Comparison of ENCODE assay signal across 9 mouse cellular contexts in genomic region chr14:55214507-55214906, GRCm38 (mm10). TPM values are rescaled to one million over a fixed set of nuclear protein-coding genes. Genes with fewer than 3 reads are reported as not detected.
DNase-seq lines count a peak whose midpoint lies in the region.
"Had no signal": no experiment of that assay in that cellular context is flagged by ENCODE, and none has a peak within 500 bp of the region (broad histone marks: within the 10 kb centered on the region; RNA-seq: fewer than 3 reads in every experiment).

No protein-coding gene starts in this region.

- H3K27me3 ChIP-seq in heart, embryonic 10.5 days (ENCODE audit: insufficient read depth, poor library complexity, severe bottlenecking) = no peaks in the 10 kb centered on the region
- H3K27me3 ChIP-seq: embryonic facial prominence, embryonic 13.5 days had no signal

- peak; percentile 90 for DNase-seq in heart, adult 11 months
- DNase-seq in heart, embryonic 10.5 days (ENCODE audit: low spot score) = no peak
- DNase-seq in ovary, postnatal 14 days (ENCODE audit: low spot score) = peak; percentile 21
- no peak for DNase-seq in ovary, postnatal 10 days (ENCODE audit: low spot score)
- peak; percentile 45 for DNase-seq in c-Kit-positive CD71-positive TER-119-positive erythroid progenitor cells, embryonic 14.5 days (ENCODE audit: low spot score)
- DNase-seq in kidney, postnatal 10 days = peak; percentile 54
- DNase-seq in retina, adult 2 months (ENCODE audit: low read depth, low spot score) = peak; percentile 16
- no peak for DNase-seq in adipocyte (ENCODE audit: low spot score)

- H3K36me3 ChIP-seq in heart, embryonic 10.5 days = no peaks in the 10 kb centered on the region
- H3K36me3 ChIP-seq: embryonic facial prominence, embryonic 13.5 days had no signal

- H3K4me1 ChIP-seq in heart, embryonic 10.5 days = no peaks in the 10 kb centered on the region
- H3K4me1 ChIP-seq: embryonic facial prominence, embryonic 13.5 days had no signal

- H3K9me3 ChIP-seq in heart, embryonic 10.5 days = no peaks in the 10 kb centered on the region
- H3K9me3 ChIP-seq: embryonic facial prominence, embryonic 13.5 days had no signal

- no peak overlapping the region for H3K27ac ChIP-seq in heart, embryonic 10.5 days
- H3K27ac ChIP-seq: embryonic facial prominence, embryonic 13.5 days had no signal

- no peak overlapping the region for H3K4me3 ChIP-seq in heart, embryonic 10.5 days
- H3K4me3 ChIP-seq: embryonic facial prominence, embryonic 13.5 days had no signal

- 47% methylated on average over 4 of the region's 4 CpGs for WGBS in heart, embryonic 10.5 days

RNA-seq across cellular contexts. Expression of gene Dhrs2, which starts 7.3 kb away (rescaled TPM):
- not detected in 2 replicates for polyA plus RNA-seq in heart, embryonic 10.5 days (2016; fragmentation: Nextera tagmentation; extraction: Ambion mirVana)

Comparison
In these comparisons a context has a peak if more than half of its experiments do, and no peak if none do; other contexts are left out.
1. DNase-seq: peak in heart, adult 11 months (single experiment), ovary, postnatal 14 days (single experiment), c-Kit-positive CD71-positive TER-119-positive erythroid progenitor cells, embryonic 14.5 days (single experiment), kidney, postnatal 10 days (single experiment) and retina, adult 2 months (single experiment); none in heart, embryonic 10.5 days (single experiment), ovary, postnatal 10 days (single experiment) and adipocyte (single experiment).